Mouse (Mus musculus): ENCODE data around the gene Lcn4.

DNA sequence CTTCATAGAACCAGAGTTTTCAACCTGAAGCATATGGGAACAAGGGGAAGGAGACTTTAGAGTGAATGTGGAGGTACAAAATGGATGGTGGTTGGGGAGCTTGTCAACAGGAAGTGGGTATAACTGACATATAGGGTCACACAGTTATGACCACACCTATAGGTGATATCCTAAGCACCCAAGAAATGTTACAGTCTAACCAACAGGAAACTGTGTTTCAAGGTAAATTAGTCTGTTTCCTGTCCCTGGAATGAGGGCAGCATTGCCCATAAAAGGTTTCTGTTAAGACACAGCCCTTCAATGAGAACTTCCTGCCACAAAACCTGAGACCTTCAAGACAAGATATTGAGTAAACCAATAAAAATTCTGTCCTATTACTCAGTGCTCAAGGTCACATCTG is 2.3 kb downstream of the Lcn4 start:
- no peak for TF ChIP-seq EP300 (IDR thresholded peaks at IDR 0.05; ENCODE audit: low read depth)
- TF ChIP-seq CTCF (IDR thresholded peaks at IDR 0.05; ENCODE audit: low read depth) = no peak

All from liver, postnatal 0 days (tissue).